Mouse (Mus musculus): ENCODE measurements around the gene Arpc2. TPM values are rescaled to one million over a fixed set of nuclear protein-coding genes. Genes with fewer than 3 reads are reported as not detected.

The Arpc2 gene
- 375 and 384 TPM in 2 replicates for polyA plus RNA-seq (2014; fragmentation: Nextera tagmentation; extraction: Ambion mirVana)

- peaks cover 42% of the 10 kb centered on the region for H3K4me1 ChIP-seq (replicated peaks; ENCODE audit: control insufficient read depth, insufficient read depth, low read length)
Measured at GRCm38 (mm10) chr1:74235938-74236589, at the start of gene Arpc2. Gene Arpc2, plus strand, starts transcription at chr1:74236084.

GRCm38 (mm10) chr1:74190471-74190870 is 45.4 kb upstream of the Arpc2 start:
- 86% methylated on average over 7 of the region's 7 CpGs for WGBS
- Histone ChIP-seq H3K4me1 (replicated peaks; ENCODE audit: control insufficient read depth, insufficient read depth, low read length) (no peaks in the 10 kb centered on the region), H3K9ac (ENCODE audit: low read depth, low read length) (no peak overlapping the region), H3K9me3 (ENCODE audit: control insufficient read depth, low read length) (no peaks in the 10 kb centered on the region), H3K4me2 (no peak overlapping the region), H3K27me3 (replicated peaks; ENCODE audit: control insufficient read depth, insufficient read depth, low read length) (no peaks in the 10 kb centered on the region), H3K4me3 (ENCODE audit: low read depth, low read length) (no peak overlapping the region), H3K36me3 (ENCODE audit: control insufficient read depth, insufficient read depth, low read length) (no peaks in the 10 kb centered on the region), H3K27ac (ENCODE audit: low read depth, low read length) (no peak overlapping the region)
- no peak for DNase-seq (ENCODE audit: low spot score)
- no peak for ATAC-seq (replicated peaks; ENCODE audit: low FRiP score)

More at GRCm38 (mm10) chr1:74235938-74236589, at the start of gene Arpc2:
- DNase-seq (ENCODE audit: low spot score), result peak; percentile 99
- Histone ChIP-seq H3K27me3 (replicated peaks; ENCODE audit: control insufficient read depth, insufficient read depth, low read length) (no peaks in the 10 kb centered on the region), H3K27ac (ENCODE audit: low read depth, low read length) (peak within 1 kb of the TSS; percentile 89), H3K4me3 (ENCODE audit: low read depth, low read length) (peak within 1 kb of the TSS; percentile 95), H3K4me2 (peak within 1 kb of the TSS; percentile 96), H3K9ac (ENCODE audit: low read depth, low read length) (peak within 1 kb of the TSS; percentile 92), H3K9me3 (ENCODE audit: control insufficient read depth, low read length) (no peaks in the 10 kb centered on the region), H3K36me3 (ENCODE audit: control insufficient read depth, insufficient read depth, low read length) (no peaks in the 10 kb centered on the region)
- 3% methylated on average over 54 of the region's 55 CpGs for WGBS
- ATAC-seq (replicated peaks; ENCODE audit: low FRiP score), result peak; percentile 84

- no peak for DNase-seq (ENCODE audit: low spot score)
- H3K36me3 ChIP-seq (ENCODE audit: control insufficient read depth, insufficient read depth, low read length), result no peaks in the 10 kb centered on the region
- 72% methylated on average over 2 of the region's 2 CpGs for WGBS
- H3K4me2 ChIP-seq, result no peak overlapping the region
- no peak overlapping the region for H3K9ac ChIP-seq (ENCODE audit: low read depth, low read length)
- H3K9me3 ChIP-seq (ENCODE audit: control insufficient read depth, low read length), result no peaks in the 10 kb centered on the region
- ATAC-seq (replicated peaks; ENCODE audit: low FRiP score), result no peak
- H3K4me1 ChIP-seq (replicated peaks; ENCODE audit: control insufficient read depth, insufficient read depth, low read length), result peaks cover under 1% of the 10 kb centered on the region; the same call in 1 of the 2 replicates
- H3K4me3 ChIP-seq (ENCODE audit: low read depth, low read length), result no peak overlapping the region
- H3K27me3 ChIP-seq (replicated peaks; ENCODE audit: control insufficient read depth, insufficient read depth, low read length), result no peaks in the 10 kb centered on the region
- no peak overlapping the region for H3K27ac ChIP-seq (ENCODE audit: low read depth, low read length)
Measured at GRCm38 (mm10) chr1:74192711-74193110, 43.2 kb upstream of the Arpc2 start.

GRCm38 (mm10) chr1:74194445-74194844 is 41.4 kb upstream of the Arpc2 start, which contains the start of gene Cxcr1:
Gene Cxcr1, minus strand, starts transcription at chr1:74194631.
- ATAC-seq (replicated peaks; ENCODE audit: low FRiP score), result no peak
- no peaks in the 10 kb centered on the region for H3K27me3 ChIP-seq (replicated peaks; ENCODE audit: control insufficient read depth, insufficient read depth, low read length)
- H3K4me3 ChIP-seq (ENCODE audit: low read depth, low read length), result no peak within 1 kb of the TSS
- H3K27ac ChIP-seq (ENCODE audit: low read depth, low read length), result no peak within 1 kb of the TSS
- 64% methylated on average over 8 of the region's 8 CpGs for WGBS
- peaks cover 4% of the 10 kb centered on the region; the same call in 1 of the 2 replicates for H3K4me1 ChIP-seq (replicated peaks; ENCODE audit: control insufficient read depth, insufficient read depth, low read length)
- H3K36me3 ChIP-seq (ENCODE audit: control insufficient read depth, insufficient read depth, low read length), result no peaks in the 10 kb centered on the region
- H3K9me3 ChIP-seq (ENCODE audit: control insufficient read depth, low read length), result no peaks in the 10 kb centered on the region
- no peak for DNase-seq (ENCODE audit: low spot score)
- H3K4me2 ChIP-seq, result no peak within 1 kb of the TSS
- no peak within 1 kb of the TSS for H3K9ac ChIP-seq (ENCODE audit: low read depth, low read length)

- DNase-seq (ENCODE audit: low spot score) (no peak), ATAC-seq (replicated peaks; ENCODE audit: low FRiP score) (0 out of 2 replicates have a peak, but pooled peaks have one; percentile 36)
- H3K4me1 ChIP-seq (replicated peaks; ENCODE audit: control insufficient read depth, insufficient read depth, low read length), result peaks cover 5% of the 10 kb centered on the region; the same call in 1 of the 2 replicates
- 32% methylated on average over 7 of the region's 7 CpGs for WGBS
- no peaks in the 10 kb centered on the region for H3K36me3 ChIP-seq (ENCODE audit: control insufficient read depth, insufficient read depth, low read length)
- no peak overlapping the region for H3K9ac ChIP-seq (ENCODE audit: low read depth, low read length)
- H3K4me3 ChIP-seq (ENCODE audit: low read depth, low read length), result no peak overlapping the region
- H3K27me3 ChIP-seq (replicated peaks; ENCODE audit: control insufficient read depth, insufficient read depth, low read length), result no peaks in the 10 kb centered on the region
- H3K9me3 ChIP-seq (ENCODE audit: control insufficient read depth, low read length), result no peaks in the 10 kb centered on the region
- no peak overlapping the region for H3K27ac ChIP-seq (ENCODE audit: low read depth, low read length)
- no peak overlapping the region for H3K4me2 ChIP-seq
Measured at GRCm38 (mm10) chr1:74195961-74196360, 39.9 kb upstream of the Arpc2 start.

GRCm38 (mm10) chr1:74196621-74197419 is 39.1 kb upstream of the Arpc2 start:
- 67% methylated on average over 17 of the region's 17 CpGs for WGBS
- DNase-seq (ENCODE audit: low spot score), result no peak
- no peak overlapping the region for H3K4me3 ChIP-seq (ENCODE audit: low read depth, low read length)

GRCm38 (mm10) chr1:74197726-74198470 is 38.0 kb upstream of the Arpc2 start:
- H3K27me3 ChIP-seq (replicated peaks; ENCODE audit: control insufficient read depth, insufficient read depth, low read length), result no peaks in the 10 kb centered on the region
- H3K4me1 ChIP-seq (replicated peaks; ENCODE audit: control insufficient read depth, insufficient read depth, low read length), result peaks cover 7% of the 10 kb centered on the region; the same call in 1 of the 2 replicates
- 76% methylated on average over 12 of the region's 12 CpGs for WGBS
- H3K36me3 ChIP-seq (ENCODE audit: control insufficient read depth, insufficient read depth, low read length), result no peaks in the 10 kb centered on the region
- no peak overlapping the region; the same call in 1 of the 2 replicates for H3K27ac ChIP-seq (ENCODE audit: low read depth, low read length)
- no peak overlapping the region for H3K4me3 ChIP-seq (ENCODE audit: low read depth, low read length)
- no peak for ATAC-seq (replicated peaks; ENCODE audit: low FRiP score)
- no peak for DNase-seq (ENCODE audit: low spot score)
- H3K4me2 ChIP-seq, result no peak overlapping the region
- H3K9me3 ChIP-seq (ENCODE audit: control insufficient read depth, low read length), result no peaks in the 10 kb centered on the region
- no peak overlapping the region for H3K9ac ChIP-seq (ENCODE audit: low read depth, low read length)

More at GRCm38 (mm10) chr1:74196621-74197419, 39.1 kb upstream of the Arpc2 start:
- Histone ChIP-seq H3K4me1 (replicated peaks; ENCODE audit: control insufficient read depth, insufficient read depth, low read length) (peaks cover 7% of the 10 kb centered on the region; the same call in 1 of the 2 replicates), H3K27ac (ENCODE audit: low read depth, low read length) (no peak overlapping the region), H3K27me3 (replicated peaks; ENCODE audit: control insufficient read depth, insufficient read depth, low read length) (no peaks in the 10 kb centered on the region), H3K9me3 (ENCODE audit: control insufficient read depth, low read length) (no peaks in the 10 kb centered on the region), H3K36me3 (ENCODE audit: control insufficient read depth, insufficient read depth, low read length) (no peaks in the 10 kb centered on the region), H3K4me2 (no peak overlapping the region), H3K9ac (ENCODE audit: low read depth, low read length) (no peak overlapping the region)
- ATAC-seq (replicated peaks; ENCODE audit: low FRiP score), result peak; percentile 56; the same call in 1 of the 2 replicates

GRCm38 (mm10) chr1:74199046-74199445 is 36.8 kb upstream of the Arpc2 start:
- no peaks in the 10 kb centered on the region for H3K9me3 ChIP-seq (ENCODE audit: control insufficient read depth, low read length)
- H3K27me3 ChIP-seq (replicated peaks; ENCODE audit: control insufficient read depth, insufficient read depth, low read length), result no peaks in the 10 kb centered on the region
- no peak overlapping the region for H3K4me2 ChIP-seq
- DNase-seq (ENCODE audit: low spot score) (no peak), ATAC-seq (replicated peaks; ENCODE audit: low FRiP score) (no peak)
- no peaks in the 10 kb centered on the region for H3K36me3 ChIP-seq (ENCODE audit: control insufficient read depth, insufficient read depth, low read length)
- no peak overlapping the region for H3K27ac ChIP-seq (ENCODE audit: low read depth, low read length)
- H3K4me3 ChIP-seq (ENCODE audit: low read depth, low read length), result no peak overlapping the region
- 73% methylated on average over 8 of the region's 8 CpGs for WGBS
- H3K4me1 ChIP-seq (replicated peaks; ENCODE audit: control insufficient read depth, insufficient read depth, low read length), result peaks cover 7% of the 10 kb centered on the region; the same call in 1 of the 2 replicates
- no peak overlapping the region for H3K9ac ChIP-seq (ENCODE audit: low read depth, low read length)
